Mouse (Mus musculus) liver, embryonic 16.5 days (tissue): ENCODE results near the gene Ren1. TPM values are rescaled to one million over a fixed set of nuclear protein-coding genes. Genes with fewer than 3 reads are reported as not detected.

Experiments used
- ATAC-seq: fragments of 200-750 bp; cut with Nextera tagmentation; 2 replicates; pipeline ENCODE4 v1.8.0; 2017; ENCODE audit warnings: low read depth, mild to moderate bottlenecking, moderate number of reproducible peaks, moderate library complexity
- H3K27ac ChIP-seq: fragments of 300-500 bp; sonication (generic); 2 replicates; pipeline ENCODE4 v1.5.1; 2014; ENCODE audit warnings: mild to moderate bottlenecking, low read length
- H3K27me3 ChIP-seq: fragments of 300-500 bp; sonication (generic); 2 replicates; pipeline ENCODE4 v1.6.1; 2014; ENCODE audit warnings: low read depth, low read length, mixed read lengths; ENCODE audit not compliant: control insufficient read depth, insufficient read depth
- H3K36me3 ChIP-seq: fragments of 300-500 bp; sonication (generic); 2 replicates; pipeline ENCODE4 v1.6.1; 2014; ENCODE audit warnings: mild to moderate bottlenecking; ENCODE audit not compliant: control insufficient read depth, insufficient read depth
- H3K4me1 ChIP-seq: fragments of 300-500 bp; sonication (generic); 2 replicates; pipeline ENCODE4 v1.6.1; 2014; ENCODE audit warnings: low read depth, low read length, mixed read lengths; ENCODE audit not compliant: control insufficient read depth
- H3K4me2 ChIP-seq: fragments of 300-500 bp; sonication (generic); 2 replicates; pipeline ENCODE4 v1.6.1; 2014; ENCODE audit warnings: low read depth, low read length, mixed read lengths
- H3K4me3 ChIP-seq: fragments of 300-500 bp; sonication (generic); 2 replicates; pipeline ENCODE4 v1.5.1; 2014; ENCODE audit warnings: low read depth, mild to moderate bottlenecking, low read length
- H3K9ac ChIP-seq: fragments of 300-500 bp; sonication (generic); 2 replicates; pipeline ENCODE4 v1.6.1; 2014; ENCODE audit warnings: low read depth, low read length
- H3K9me3 ChIP-seq: fragments of 300-500 bp; sonication (generic); replicated peaks from 2 replicates; pipeline ENCODE4 v1.6.1; 2016; ENCODE audit warnings: low read length; ENCODE audit not compliant: control insufficient read depth
- WGBS: fragments of 180-500 bp; shearing (Covaris S2); extraction: QIAGEN DNeasy Blood & Tissue Kit; methylation state at CpG from one replicate; pipeline ENCODE4 v1.1.7; 2014; ENCODE audit not compliant: insufficient replicate concordance; 5-methylcytosine and 5-hydroxymethylcytosine counted together
- polyA plus RNA-seq: library from polyadenylated mRNA; unstranded; fragments of >200 nt; fragmentation: Nextera tagmentation; extraction: Ambion mirVana; gene quantifications from 2 replicates; pipeline ENCODE4 v1.2.1, GENCODE M21; 2015

Ren1 gene
- polyA plus RNA-seq, 1 experiment from 2014 or later, result 0.72 TPM

DNA sequence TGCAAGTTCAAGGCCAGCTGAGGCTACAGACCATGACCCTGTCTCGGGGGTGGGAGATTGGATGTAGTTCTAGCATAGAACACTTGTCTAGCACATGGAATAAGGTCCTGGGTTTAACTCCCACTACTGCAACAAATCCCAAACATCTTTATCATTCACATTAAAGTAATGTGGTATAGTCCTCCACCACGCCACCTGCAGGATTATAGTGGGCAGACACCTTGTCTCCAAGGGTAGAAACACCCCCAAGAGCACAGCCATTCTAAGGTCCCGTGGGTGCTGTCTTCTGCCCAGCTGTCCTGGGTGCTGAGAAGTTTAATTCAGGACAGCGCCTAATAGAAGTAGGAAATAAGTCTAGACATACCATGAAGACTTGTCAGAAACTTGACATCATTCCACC, 33.7 kb upstream of the Ren1 start:
- H3K9me3 ChIP-seq, result no peaks in the 10 kb centered on the region
- H3K4me2 ChIP-seq, result no peak overlapping the region
- no peak for ATAC-seq
- WGBS, result 59% methylated on average over 4 of the region's 4 CpGs
- H3K36me3 ChIP-seq, result no peaks in the 10 kb centered on the region
- peaks cover 2% of the 10 kb centered on the region; the same call in 1 of the 2 replicates for H3K4me1 ChIP-seq
- no peak overlapping the region for H3K9ac ChIP-seq
- H3K27ac ChIP-seq, result no peak overlapping the region
- H3K4me3 ChIP-seq, result no peak overlapping the region
- no peaks in the 10 kb centered on the region for H3K27me3 ChIP-seq

DNA sequence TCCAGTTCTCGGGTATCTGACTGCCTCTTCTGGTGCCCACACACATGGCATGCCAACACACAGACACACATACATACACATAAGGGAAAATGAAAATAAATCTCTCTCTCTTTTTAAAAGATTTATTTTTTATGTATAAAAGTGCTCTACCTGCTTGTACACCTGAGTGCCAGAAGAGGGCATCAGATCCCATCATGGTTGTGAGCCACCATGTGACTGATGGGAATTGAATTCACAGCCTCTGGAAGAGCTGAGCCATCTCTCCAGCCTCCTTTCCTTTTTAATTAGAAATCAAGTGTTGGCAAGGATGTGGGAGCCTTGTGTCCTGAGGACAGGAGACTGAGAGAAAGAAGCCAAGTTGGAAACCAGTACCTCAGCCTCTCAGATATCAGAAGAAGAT, 33.2 kb upstream of the Ren1 start:
- 55% methylated on average over 1 of the region's 1 CpGs for WGBS
- H3K4me3 ChIP-seq, result no peak overlapping the region
- no peaks in the 10 kb centered on the region for H3K9me3 ChIP-seq
- H3K4me1 ChIP-seq, result no peaks in the 10 kb centered on the region
- H3K36me3 ChIP-seq, result no peaks in the 10 kb centered on the region
- H3K27me3 ChIP-seq, result no peaks in the 10 kb centered on the region
- no peak overlapping the region for H3K27ac ChIP-seq
- H3K9ac ChIP-seq, result no peak overlapping the region
- no peak overlapping the region for H3K4me2 ChIP-seq
- ATAC-seq, result no peak

DNA sequence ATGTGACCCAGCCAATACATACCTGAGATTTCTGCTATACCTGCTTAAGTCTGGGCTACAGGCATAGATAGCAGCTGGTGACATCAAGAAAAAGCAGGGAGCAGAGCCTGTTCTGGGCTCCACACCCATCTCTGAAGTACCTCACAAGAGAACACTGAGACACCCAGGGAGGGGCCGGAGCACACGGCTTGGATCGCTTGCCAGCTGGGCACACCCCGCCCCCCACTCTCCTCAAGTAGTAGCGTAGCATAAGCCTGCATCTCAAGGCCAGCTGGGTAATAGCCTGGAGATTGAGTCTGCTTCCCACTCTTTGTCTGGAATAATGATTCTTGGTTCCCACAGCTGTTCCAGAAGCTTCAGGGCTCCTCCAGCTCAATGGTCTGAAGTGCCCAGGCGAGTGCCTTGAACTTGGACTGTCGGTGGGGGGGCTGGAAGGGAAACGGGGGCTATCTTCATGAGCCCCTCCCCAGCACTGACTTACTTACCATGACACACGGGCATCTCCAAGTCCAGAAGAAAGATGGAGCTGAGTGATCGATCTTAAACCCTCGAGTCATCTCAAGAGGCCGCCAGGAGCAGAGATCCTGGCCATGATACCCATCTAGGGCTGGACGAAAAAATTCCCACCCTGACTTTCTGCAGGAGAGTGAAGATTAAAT, 28.9 kb upstream of the Ren1 start, which contains the start of gene Kiss1:
Gene Kiss1 (plus strand): TSS at position 609 of the 659 bp plus-strand sequence.
- Histone ChIP-seq H3K27me3 (no peaks in the 10 kb centered on the region), H3K9me3 (no peaks in the 10 kb centered on the region), H3K9ac (no peak within 1 kb of the TSS), H3K4me1 (no peaks in the 10 kb centered on the region), H3K36me3 (no peaks in the 10 kb centered on the region), H3K4me3 (no peak within 1 kb of the TSS), H3K27ac (no peak within 1 kb of the TSS), H3K4me2 (no peak within 1 kb of the TSS)
- ATAC-seq, result no peak
- WGBS, result 70% methylated on average over 13 of the region's 13 CpGs

DNA sequence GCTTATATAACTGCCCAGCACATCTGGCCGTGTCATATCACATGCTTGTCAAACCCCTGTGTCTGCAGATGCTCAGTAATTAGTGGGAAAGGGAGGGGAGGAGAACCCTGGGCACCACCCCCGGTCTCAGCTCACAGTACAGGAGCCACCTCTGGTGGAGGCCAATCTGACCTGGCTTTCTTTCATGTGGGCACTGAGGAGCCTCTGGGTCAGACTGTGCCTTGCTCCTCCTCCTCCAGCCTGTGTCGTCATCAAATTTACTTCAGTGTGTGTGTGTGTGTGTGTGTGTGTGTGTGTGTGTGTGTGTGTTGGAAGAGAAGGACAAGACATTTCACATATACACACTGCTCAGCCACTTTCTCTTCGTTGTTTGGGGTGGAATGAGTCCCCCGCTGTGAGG, 27.0 kb upstream of the Ren1 start:
- 34% methylated on average over 5 of the region's 5 CpGs for WGBS
- Histone ChIP-seq H3K9me3 (no peaks in the 10 kb centered on the region), H3K4me3 (no peak overlapping the region), H3K4me1 (no peaks in the 10 kb centered on the region), H3K27ac (no peak overlapping the region), H3K27me3 (peaks cover 4% of the 10 kb centered on the region), H3K36me3 (no peaks in the 10 kb centered on the region), H3K9ac (no peak overlapping the region), H3K4me2 (no peak overlapping the region)
- ATAC-seq, result 0 out of 2 replicates have a peak, but pooled peaks have one; percentile 9

DNA sequence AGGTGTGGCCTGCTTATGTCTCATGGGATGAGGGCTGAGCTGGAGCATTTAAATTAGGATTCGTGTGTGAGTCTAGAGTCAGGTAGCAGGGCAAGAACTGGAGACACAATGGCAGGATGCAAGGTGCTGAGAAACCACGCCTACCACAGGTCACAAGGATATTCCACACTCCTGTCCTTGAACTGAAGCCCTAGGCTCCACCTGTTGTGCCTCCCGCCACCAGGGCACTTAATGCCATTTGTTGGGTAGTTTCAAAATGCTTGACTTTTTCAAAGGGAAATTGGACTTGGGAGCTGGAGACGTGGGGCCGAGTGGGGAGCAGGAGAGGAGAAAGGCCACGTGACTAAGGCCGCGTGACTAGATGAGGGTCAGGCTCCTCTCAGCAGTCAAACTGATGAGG, 24.4 kb upstream of the Ren1 start:
- H3K4me2 ChIP-seq, result no peak overlapping the region
- H3K36me3 ChIP-seq, result no peaks in the 10 kb centered on the region
- no peaks in the 10 kb centered on the region for H3K4me1 ChIP-seq
- H3K4me3 ChIP-seq, result no peak overlapping the region
- 70% methylated on average over 8 of the region's 8 CpGs for WGBS
- H3K27me3 ChIP-seq, result peaks cover 23% of the 10 kb centered on the region
- no peak overlapping the region for H3K27ac ChIP-seq
- H3K9me3 ChIP-seq, result no peaks in the 10 kb centered on the region
- H3K9ac ChIP-seq, result no peak overlapping the region
- ATAC-seq, result no peak

DNA sequence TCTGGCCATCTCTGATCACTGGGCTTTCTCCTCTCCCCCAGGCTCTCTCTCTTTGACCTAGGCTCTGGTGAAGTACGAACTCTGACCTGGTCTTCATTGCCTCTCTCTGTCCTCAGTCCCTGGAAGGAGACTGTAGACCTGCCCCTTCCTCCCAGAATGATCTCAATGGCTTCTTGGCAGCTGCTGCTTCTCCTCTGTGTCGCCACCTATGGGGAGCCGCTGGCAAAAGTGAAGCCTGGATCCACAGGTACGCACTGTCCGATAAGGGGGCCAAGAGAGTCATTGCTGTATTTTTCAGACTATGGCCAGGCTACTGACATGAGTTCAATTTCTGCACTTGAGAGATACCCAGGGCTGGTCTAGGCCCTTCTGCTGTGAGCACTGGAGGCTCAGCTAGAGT, 23.2 kb upstream of the Ren1 start:
- Histone ChIP-seq H3K4me3 (no peak overlapping the region), H3K36me3 (no peaks in the 10 kb centered on the region), H3K9ac (no peak overlapping the region), H3K27ac (no peak overlapping the region), H3K9me3 (no peaks in the 10 kb centered on the region), H3K4me2 (no peak overlapping the region), H3K27me3 (peaks cover 23% of the 10 kb centered on the region), H3K4me1 (no peaks in the 10 kb centered on the region)
- no peak for ATAC-seq
- WGBS, result 50% methylated on average over 5 of the region's 5 CpGs

DNA sequence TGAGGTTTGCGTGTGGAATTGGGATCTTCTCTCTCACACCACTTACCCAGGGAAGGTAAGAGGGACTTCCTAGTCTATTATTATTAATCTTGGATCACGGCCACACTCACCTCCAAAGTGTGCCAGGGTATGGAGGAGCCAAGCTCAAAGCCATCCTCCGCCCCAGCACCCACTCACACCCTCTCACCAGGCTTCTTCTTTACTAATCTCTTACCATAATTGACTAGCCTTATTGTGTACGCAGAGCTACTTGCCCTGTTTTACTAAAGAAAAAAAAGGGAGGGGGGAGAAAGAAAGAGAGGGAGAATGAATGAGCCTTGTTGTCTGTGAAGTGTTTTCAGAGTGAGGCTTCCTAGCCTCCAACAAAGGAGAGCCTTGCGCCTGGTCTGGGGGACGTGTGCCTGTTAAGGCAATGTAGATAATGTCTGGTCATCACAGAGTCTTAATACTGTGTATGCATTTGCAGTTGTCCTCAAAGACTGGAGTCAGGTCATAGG, 22.0 kb upstream of the Ren1 start:
- Histone ChIP-seq H3K27me3 (peaks cover 23% of the 10 kb centered on the region), H3K4me2 (no peak overlapping the region), H3K27ac (no peak overlapping the region), H3K9me3 (no peaks in the 10 kb centered on the region), H3K36me3 (no peaks in the 10 kb centered on the region), H3K9ac (no peak overlapping the region), H3K4me1 (no peaks in the 10 kb centered on the region), H3K4me3 (no peak overlapping the region)
- WGBS, result 69% methylated on average over 6 of the region's 6 CpGs
- no peak for ATAC-seq

DNA sequence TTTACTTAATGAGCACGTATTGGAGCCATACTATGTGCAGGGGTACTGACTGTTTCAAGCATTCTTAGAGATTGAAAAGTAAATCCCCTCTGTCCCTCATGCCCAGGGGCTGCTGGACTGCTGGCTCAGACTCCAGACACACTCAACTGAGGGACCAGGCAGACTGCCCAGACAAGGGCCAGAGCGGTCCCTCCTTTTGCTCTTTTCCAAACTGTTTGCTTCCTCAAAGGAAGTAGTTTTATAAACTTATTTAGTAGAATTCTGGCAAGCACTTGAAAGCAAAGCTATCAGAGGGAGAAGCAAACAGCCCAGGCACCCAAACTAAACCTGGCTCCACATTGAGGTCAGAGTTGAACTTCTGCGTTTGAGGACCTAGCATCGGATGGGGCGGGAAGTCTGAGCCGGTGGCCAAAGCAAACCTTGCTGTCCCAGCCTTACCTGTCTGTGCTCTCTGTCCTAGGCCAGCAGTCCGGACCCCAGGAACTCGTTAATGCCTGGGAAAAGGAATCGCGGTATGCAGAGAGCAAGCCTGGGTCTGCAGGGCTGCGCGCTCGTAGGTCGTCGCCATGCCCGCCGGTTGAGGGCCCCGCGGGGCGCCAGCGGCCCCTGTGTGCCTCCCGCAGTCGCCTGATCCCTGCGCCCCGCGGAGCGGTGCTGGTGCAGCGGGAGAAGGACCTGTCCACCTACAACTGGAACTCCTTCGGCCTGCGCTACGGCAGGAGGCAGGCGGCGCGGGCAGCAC, 21.2 kb upstream of the Ren1 start:
- Histone ChIP-seq H3K4me2 (peak overlapping the region; percentile 42), H3K9me3 (no peaks in the 10 kb centered on the region), H3K27me3 (peaks cover 23% of the 10 kb centered on the region), H3K27ac (no peak overlapping the region), H3K4me1 (no peaks in the 10 kb centered on the region), H3K4me3 (peak overlapping the region; percentile 25; the same call in 1 of the 2 replicates), H3K36me3 (no peaks in the 10 kb centered on the region), H3K9ac (no peak overlapping the region)
- ATAC-seq, result peak; percentile 19; the same call in 1 of the 2 replicates
- 10% methylated on average over 34 of the region's 34 CpGs for WGBS

DNA sequence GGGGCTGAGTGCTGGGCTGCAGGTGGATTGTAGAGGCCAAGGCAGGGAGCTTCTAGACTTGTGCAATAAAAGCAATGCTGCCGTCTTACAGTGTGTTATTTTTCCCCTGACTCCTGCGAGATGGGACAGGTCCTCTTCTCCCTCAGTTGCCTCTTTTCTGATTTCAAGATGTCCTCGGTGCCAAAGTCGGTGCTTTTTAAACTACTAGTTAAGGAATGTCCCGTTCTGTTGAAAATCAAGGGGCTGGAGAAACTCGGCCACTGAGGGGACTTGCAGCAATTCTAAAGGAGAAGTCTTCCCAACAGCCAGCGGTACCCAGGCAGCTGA, 20.7 kb upstream of the Ren1 start:
- Histone ChIP-seq H3K27ac (no peak overlapping the region), H3K9me3 (no peaks in the 10 kb centered on the region), H3K36me3 (no peaks in the 10 kb centered on the region), H3K27me3 (peaks cover 23% of the 10 kb centered on the region), H3K4me1 (no peaks in the 10 kb centered on the region), H3K4me3 (peak overlapping the region; percentile 25; the same call in 1 of the 2 replicates), H3K9ac (no peak overlapping the region), H3K4me2 (peak overlapping the region; percentile 42)
- no peak for ATAC-seq
- 18% methylated on average over 7 of the region's 7 CpGs for WGBS
